Mouse (Mus musculus) ES-E14 (cell line): ENCODE measurements around the gene Vmn2r52. TPM values are rescaled to one million over a fixed set of nuclear protein-coding genes. Genes with fewer than 3 reads are reported as not detected.
"Not testable (repeated sequence)": the region's sequence is repeated elsewhere in the genome, so short reads cannot be mapped to it uniquely, and the experiment has no call there.

Source experiments
- DNase-seq: peaks from one replicate; pipeline ENCODE4 v3.0.0-alpha.2; 2013; ENCODE audit warnings: low read depth, low spot score
- H3K27ac ChIP-seq: 2 replicates; pipeline ENCODE4 v1.5.1; 2012; ENCODE audit warnings: low read depth, mild to moderate bottlenecking, low read length, moderate library complexity, mixed read lengths; ENCODE audit not compliant: poor library complexity, insufficient read depth, severe bottlenecking
- H3K36me3 ChIP-seq: 2 replicates; pipeline ENCODE4 v1.6.1; 2012; ENCODE audit warnings: mild to moderate bottlenecking, low read length, moderate library complexity, mixed read lengths; ENCODE audit not compliant: control insufficient read depth, poor library complexity, insufficient read depth, severe bottlenecking
- H3K4me1 ChIP-seq, 2 experiments: fragments of 150-350 bp in 1 of 2; sonication (generic) in 1 of 2; 2 replicates each; pipeline ENCODE4 v1.6.1; 2012; ENCODE audit warnings: low read length in 2 of 2, mild to moderate bottlenecking in 1 of 2, mixed read lengths in 1 of 2; ENCODE audit not compliant: control insufficient read depth in 2 of 2, insufficient read depth in 2 of 2, poor library complexity in 1 of 2
- H3K4me3 ChIP-seq, 2 experiments: fragments of 150-350 bp in 1 of 2; sonication (generic) in 1 of 2; 2 replicates each; pipeline ENCODE4 v1.5.1; 2012; ENCODE audit warnings: low read length in 2 of 2, low read depth in 1 of 2, mild to moderate bottlenecking in 1 of 2, mixed read lengths in 1 of 2; ENCODE audit not compliant: insufficient read depth in 1 of 2, poor library complexity in 1 of 2, severe bottlenecking in 1 of 2
- H3K9ac ChIP-seq: 2 replicates; pipeline ENCODE4 v1.6.1; 2012; ENCODE audit warnings: low read depth, mild to moderate bottlenecking, low read length, mixed read lengths; ENCODE audit not compliant: poor library complexity, insufficient read depth, severe bottlenecking
- H3K9me3 ChIP-seq: fragments of 150-350 bp; sonication (generic); 2 replicates; pipeline ENCODE4 v1.6.1; 2012; ENCODE audit warnings: low read depth, mild to moderate bottlenecking, low read length; ENCODE audit not compliant: control insufficient read depth, insufficient read depth
- HCFC1 ChIP-seq: IDR thresholded peaks from 2 replicates; pipeline ENCODE4 v1.6.1; 2012; ENCODE audit warnings: low read length, inconsistent platforms, borderline replicate concordance; ENCODE audit not compliant: insufficient read depth
- MAFK ChIP-seq: IDR thresholded peaks from 2 replicates; pipeline ENCODE4 v1.6.1; 2014; ENCODE audit warnings: mild to moderate bottlenecking, low read depth, low read length, inconsistent platforms; ENCODE audit not compliant: insufficient read depth
- ZC3H11A ChIP-seq: IDR thresholded peaks from 2 replicates; pipeline ENCODE4 v1.6.1; 2012; ENCODE audit warnings: low read depth, mild to moderate bottlenecking, inconsistent platforms, low read length, borderline replicate concordance
- in situ Hi-C, 2 experiments: fragments of 600-800 bp; cut with MboI; formaldehyde crosslinking; loops; one replicate each; pipeline ENCODE4 v1.15.1; 2025; ENCODE audit warnings: low sequenced_read_pairs in 2 of 2, inconsistent platforms in 1 of 2; ENCODE audit not compliant: unreplicated experiment in 2 of 2
- total RNA-seq: library from RNA; depleted of rRNA; stranded (reverse); fragments of 300-350 nt; gene quantifications from 2 replicates; pipeline ENCODE4 v1.2.3, GENCODE M21; 2012; rRNA removed

Gene Vmn2r52
- not detected in 2 replicates for total RNA-seq

DNA sequence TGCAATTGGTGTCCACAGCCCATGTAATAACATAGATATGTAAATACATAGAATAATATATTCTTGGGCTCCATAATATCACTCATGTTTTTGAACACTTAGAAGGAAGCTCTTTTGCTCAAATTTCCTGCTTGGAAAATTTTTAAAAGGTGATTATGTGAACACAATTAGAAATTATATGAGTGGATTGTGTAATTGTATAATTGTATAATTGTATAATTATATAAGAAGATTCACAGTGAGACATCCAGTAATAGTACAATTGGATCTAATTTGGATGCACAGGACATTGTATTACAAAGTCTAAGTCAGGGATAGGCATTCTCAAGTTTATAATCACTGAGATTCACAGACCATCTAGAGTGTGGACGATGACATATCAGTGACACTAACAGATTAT, at the start of gene Vmn2r52:
Vmn2r52 (minus strand) TSS at position 101 of the 400 bp plus-strand sequence.
- Histone ChIP-seq H3K36me3 (no peaks in the 10 kb centered on the region), H3K27ac (no peak within 1 kb of the TSS), H3K9me3 (no peaks in the 10 kb centered on the region), H3K9ac (no peak within 1 kb of the TSS), H3K4me3 (no peak within 1 kb of the TSS), H3K4me1 (no peaks in the 10 kb centered on the region)
- TF ChIP-seq MAFK (no peak), ZC3H11A (no peak), HCFC1 (no peak)
- in situ Hi-C loops: no loop called here
- DNase-seq: no peak

DNA sequence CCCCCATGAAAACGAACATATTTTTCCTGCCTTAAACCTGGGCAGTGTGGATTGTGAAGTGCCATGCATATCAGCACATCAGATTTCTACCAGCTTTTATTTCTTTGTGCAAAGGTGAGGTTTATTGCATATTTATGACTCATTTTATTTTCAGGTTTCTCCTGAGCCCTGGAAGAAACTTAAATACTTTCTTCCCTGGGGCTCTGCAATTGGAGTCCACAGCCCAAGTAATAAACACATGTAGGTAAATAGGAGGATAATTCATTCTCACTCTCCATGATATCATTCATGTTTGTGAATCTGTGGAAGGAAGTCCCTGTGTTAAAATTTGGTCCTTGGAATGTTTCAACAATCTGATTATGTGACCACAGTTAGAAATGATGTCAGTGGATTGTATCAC, 70.7 kb downstream of the Vmn2r52 start, which contains the start of gene Vmn2r51:
Vmn2r51 (minus strand) TSS at position 101 of the 400 bp plus-strand sequence.
- H3K9ac ChIP-seq, H3K27ac ChIP-seq, DNase-seq, H3K4me3 ChIP-seq, H3K36me3 ChIP-seq, H3K4me1 ChIP-seq, in situ Hi-C loops, H3K9me3 ChIP-seq: not testable (repeated sequence)

Other genes with a start within 250 kb of the Vmn2r52 start
- not detected in 2 replicates for gene Vmn2r48, start 223.0 kb downstream of the Vmn2r52 start, total RNA-seq
- gene Vmn2r49, start 184.3 kb downstream of the Vmn2r52 start, total RNA-seq: not detected in 2 replicates
- not detected in 2 replicates for gene Vmn2r50, start 123.3 kb downstream of the Vmn2r52 start, total RNA-seq
- gene Vmn2r51, start 70.8 kb downstream of the Vmn2r52 start, total RNA-seq: not detected in 2 replicates
- gene Vmn1r66, start 101.4 kb upstream of the Vmn2r52 start, total RNA-seq: not detected in 2 replicates